ENCODE assay signal across 29 mouse cellular contexts in the genomic region with DNA sequence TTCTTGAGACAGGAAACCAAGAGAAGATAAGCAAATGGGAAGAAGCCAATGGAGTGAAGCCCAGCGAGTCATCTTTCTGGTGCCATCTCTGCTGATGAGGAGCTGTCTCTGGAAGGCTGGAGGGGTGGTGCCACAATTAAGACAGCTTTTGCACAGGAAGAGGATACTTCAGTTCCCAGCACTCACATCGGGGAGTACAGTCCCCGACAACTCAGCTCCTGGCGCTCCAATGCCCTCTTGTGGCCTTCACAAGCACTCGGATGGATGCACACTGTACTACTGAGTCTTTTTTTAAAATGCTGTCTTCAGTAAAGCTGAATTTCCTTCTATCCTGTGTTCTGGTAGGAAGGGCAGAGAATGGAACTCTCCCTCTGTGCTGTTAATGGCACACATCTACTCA. TPM values are rescaled to one million over a fixed set of nuclear protein-coding genes. Genes with fewer than 3 reads are reported as not detected.
DNase-seq lines count a peak whose midpoint lies in the region; ATAC-seq and TF ChIP-seq lines count a peak whose summit lies in the region.
"Had no signal": no experiment of that assay in that cellular context is flagged by ENCODE, and none has a peak within 500 bp of the region (broad histone marks: within the 10 kb centered on the region; RNA-seq: fewer than 3 reads in every experiment).

No protein-coding gene starts in this region.

- TF ChIP-seq EP300 in ES-Bruce4 (IDR thresholded peaks at IDR 0.05; ENCODE audit: insufficient read depth, low read depth, low read length) = no peak

- no peak for TF ChIP-seq POLR2A in ES-Bruce4 (IDR thresholded peaks at IDR 0.05; ENCODE audit: insufficient read depth, low read length)

- POLR2A ChIA-PET in Patski (lab: Charles Lee) = interaction anchor here (1.2 to 1.4 kb wide), 2 partner anchors 9 kb away, joined by 3 to 4 read pairs; no protein-coding TSS in a partner anchor

- TF ChIP-seq CTCF in ES-Bruce4 (IDR thresholded peaks at IDR 0.05; ENCODE audit: low read depth, low read length) (peak; percentile 74), Patski (IDR thresholded peaks at IDR 0.05) (peak; percentile 51)

- no peaks in the 10 kb centered on the region for H3K9me3 ChIP-seq in ES-Bruce4 (replicated peaks; ENCODE audit: control insufficient read depth, insufficient read depth, low read length, poor library complexity, severe bottlenecking)
- H3K9me3 ChIP-seq: embryonic facial prominence, embryonic 12.5 days; forebrain, embryonic 10.5 days; hindbrain, embryonic 10.5 days; limb, embryonic 12.5 days; liver, embryonic 12.5 days; midbrain, embryonic 12.5 days; neural tube, embryonic 13.5 days; stomach, embryonic 15.5 days had no signal

- no peak overlapping the region for H3K9ac ChIP-seq in ES-Bruce4 (ENCODE audit: low read depth, poor library complexity, severe bottlenecking)
- H3K9ac ChIP-seq: embryonic facial prominence, embryonic 12.5 days; limb, embryonic 12.5 days; liver, embryonic 12.5 days; midbrain, embryonic 12.5 days; neural tube, embryonic 13.5 days; stomach, embryonic 15.5 days had no signal

- H3K27me3 ChIP-seq in ES-Bruce4 (ENCODE audit: control insufficient read depth, insufficient read depth, low read length, poor library complexity, severe bottlenecking) = no peaks in the 10 kb centered on the region
- H3K27me3 ChIP-seq in Patski = no peaks in the 10 kb centered on the region
- H3K27me3 ChIP-seq: embryonic facial prominence, embryonic 12.5 days; limb, embryonic 12.5 days; liver, embryonic 12.5 days; midbrain, embryonic 12.5 days; neural tube, embryonic 13.5 days; stomach, embryonic 15.5 days had no signal

- no peak overlapping the region for H3K4me3 ChIP-seq in ES-Bruce4 (ENCODE audit: low read depth, low read length)
- H3K4me3 ChIP-seq: embryonic facial prominence, embryonic 12.5 days; forebrain, embryonic 10.5 days; hindbrain, embryonic 10.5 days; layer of hippocampus, adult 2 months; left cerebral cortex, adult 2 months; limb, embryonic 12.5 days; liver, embryonic 12.5 days; midbrain, embryonic 12.5 days; neural tube, embryonic 13.5 days; stomach, embryonic 15.5 days had no signal

- peaks cover 3% of the 10 kb centered on the region for H3K4me1 ChIP-seq in ES-Bruce4 (ENCODE audit: control insufficient read depth, insufficient read depth, low read length)
- H3K4me1 ChIP-seq: embryonic facial prominence, embryonic 12.5 days; hindbrain, embryonic 10.5 days; limb, embryonic 12.5 days; liver, embryonic 12.5 days; midbrain, embryonic 12.5 days; neural tube, embryonic 13.5 days; stomach, embryonic 15.5 days had no signal

- no peak overlapping the region for H3K27ac ChIP-seq in ES-Bruce4 (ENCODE audit: insufficient read depth, low read length)
- H3K27ac ChIP-seq: embryonic facial prominence, embryonic 12.5 days; forebrain, embryonic 10.5 days; hindbrain, embryonic 10.5 days; layer of hippocampus, adult 2 months; left cerebral cortex, adult 2 months; limb, embryonic 12.5 days; liver, embryonic 12.5 days; midbrain, embryonic 12.5 days; neural tube, embryonic 13.5 days; stomach, embryonic 15.5 days had no signal

- DNase-seq in thymus, postnatal 14 days = peak; percentile 9
- no peak for DNase-seq in thymus, postnatal 4 days
- DNase-seq in Patski (ENCODE audit: low read depth, low spot score) = no peak
- DNase-seq in spleen, postnatal 36 days (ENCODE audit: low spot score in 2 of 2) = no peak
- no peak for DNase-seq in spleen, adult 18-20 months
- DNase-seq in right cerebral cortex, adult 2 months (ENCODE audit: low spot score in 2 of 2) = no peak
- DNase-seq: adrenal gland, postnatal 14 days; cerebellum, adult 11 months; cerebellum, adult 9-10 months; cerebellum, postnatal 36 days; gastrocnemius, postnatal 14 days; heart, postnatal 14 days; kidney, adult 2 months; kidney, postnatal 36 days; lung, adult 2 months; lung, postnatal 14 days; thymus, postnatal 25 days had no signal

- no peaks in the 10 kb centered on the region for H3K36me3 ChIP-seq in ES-Bruce4 (ENCODE audit: control insufficient read depth, insufficient read depth, low read length, poor library complexity, severe bottlenecking)
- H3K36me3 ChIP-seq: liver, embryonic 12.5 days; stomach, embryonic 15.5 days had no signal

- CTCF ChIA-PET in Patski (lab: Charles Lee) = interaction anchor here (0.8 to 3.8 kb wide), 6 partner anchors 11 to 180 kb away, joined by 3 to 16 read pairs (median 4); no protein-coding TSS in a partner anchor

- ATAC-seq in Patski = no peak
- ATAC-seq: hindbrain, embryonic 16.5 days; liver, embryonic 12.5 days had no signal

- in situ Hi-C loops in Patski (cut with MboI; ENCODE audit: low pct_unique_long_range_greater_than_20kb) = no loop called here

RNA-seq across cellular contexts. Expression of gene 1110032F04Rik, which starts 27.8 kb away (rescaled TPM):
- polyA plus RNA-seq in ES-Bruce4 (2011; ENCODE audit: insufficient read depth, insufficient read length, low read depth, missing spikeins) = 0.26 and 0.31 TPM in 2 replicates
- polyA plus RNA-seq in Patski (2021) = not detected
